Mouse (Mus musculus) myocyte (in vitro differentiated cells): ENCODE results near the gene Dgkg. TPM values are rescaled to one million over a fixed set of nuclear protein-coding genes. Genes with fewer than 3 reads are reported as not detected.
A peak's percentile ranks its signal among the peaks of the same experiment; 100 is the strongest.

ENCODE experiments used
- H3K27me3 ChIP-seq: one replicate; pipeline ENCODE4 v1.6.1; 2011; ENCODE audit not compliant: control insufficient read depth, insufficient read depth, insufficient read length
- H3K36me3 ChIP-seq: one replicate; pipeline ENCODE4 v1.6.1; 2011; ENCODE audit not compliant: control insufficient read depth, insufficient read depth
- H3K4me2 ChIP-seq: one replicate; pipeline ENCODE4 v1.6.1; 2011; ENCODE audit warnings: low read depth, control low read depth
- H3K4me3 ChIP-seq: one replicate; pipeline ENCODE4 v1.5.1; 2011; ENCODE audit warnings: mild to moderate bottlenecking, control low read depth, moderate library complexity
- H3K79me2 ChIP-seq: one replicate; pipeline ENCODE4 v1.6.1; 2011; ENCODE audit not compliant: control insufficient read depth, insufficient read depth
- H3ac ChIP-seq: one replicate; pipeline ENCODE4 v1.6.1; 2011; ENCODE audit not compliant: control insufficient read depth, insufficient read length
- CEBPB ChIP-seq: IDR thresholded peaks from 2 replicates; pipeline ENCODE4 v1.6.1; 2011; ENCODE audit warnings: mild to moderate bottlenecking, moderate library complexity; ENCODE audit not compliant: poor library complexity, insufficient read depth, severe bottlenecking
- E2F4 ChIP-seq: IDR thresholded peaks from one replicate; pipeline ENCODE4 v1.6.1; 2011; ENCODE audit warnings: mild to moderate bottlenecking, control low read depth, moderate library complexity; ENCODE audit not compliant: insufficient read depth
- MAX ChIP-seq: IDR thresholded peaks from one replicate; pipeline ENCODE4 v1.6.1; 2011; ENCODE audit warnings: low read depth, mild to moderate bottlenecking, control low read depth
- MYOD1 ChIP-seq, 3 experiments: IDR thresholded peaks; one replicate each; pipeline ENCODE4 v1.6.1; 2011; ENCODE audit warnings: control low read depth in 2 of 3, low read depth in 2 of 3, mild to moderate bottlenecking in 2 of 3, moderate library complexity in 1 of 3; ENCODE audit not compliant: insufficient read length in 2 of 3, control insufficient read depth in 1 of 3
- MYOG ChIP-seq, 3 experiments: IDR thresholded peaks; one replicate each; pipeline ENCODE4 v1.6.1; 2011; ENCODE audit warnings: control low read depth in 2 of 3, low read depth in 2 of 3, mild to moderate bottlenecking in 2 of 3; ENCODE audit not compliant: insufficient read length in 2 of 3, control insufficient read depth in 1 of 3, insufficient read depth in 1 of 3
- POLR2A ChIP-seq: IDR thresholded peaks from one replicate; pipeline ENCODE4 v1.6.1; 2011; ENCODE audit warnings: low read depth, mild to moderate bottlenecking, control low read depth, moderate library complexity; ENCODE audit not compliant: insufficient read length
- POLR2AphosphoS2 ChIP-seq: IDR thresholded peaks from one replicate; pipeline ENCODE4 v1.6.1; 2011; ENCODE audit warnings: low read depth, control low read depth; ENCODE audit not compliant: insufficient read length
- REST ChIP-seq: IDR thresholded peaks from one replicate; pipeline ENCODE4 v1.6.1; 2011; ENCODE audit warnings: mild to moderate bottlenecking, control low read depth, moderate library complexity; ENCODE audit not compliant: insufficient read depth, insufficient read length
- SRF ChIP-seq: IDR thresholded peaks from one replicate; pipeline ENCODE4 v1.6.1; 2011; ENCODE audit warnings: low read depth; ENCODE audit not compliant: control insufficient read depth, insufficient read length
- TCF12 ChIP-seq: IDR thresholded peaks from one replicate; pipeline ENCODE4 v1.6.1; 2011; ENCODE audit warnings: mild to moderate bottlenecking, control low read depth; ENCODE audit not compliant: poor library complexity, insufficient read depth, severe bottlenecking
- TCF3 ChIP-seq: IDR thresholded peaks from one replicate; pipeline ENCODE4 v1.6.1; 2011; ENCODE audit warnings: low read depth, control low read depth; ENCODE audit not compliant: insufficient read length
- USF1 ChIP-seq: IDR thresholded peaks from one replicate; pipeline ENCODE4 v1.6.1; 2011; ENCODE audit warnings: low read depth, mild to moderate bottlenecking, control low read depth, moderate library complexity
- polyA plus RNA-seq: library from polyadenylated mRNA; unstranded; fragments of >200 nt; fragmentation: generic; extraction: Trizol; gene quantifications from one replicate; pipeline ENCODE4 v1.2.1, GENCODE M21; 2012; ENCODE audit warnings: missing spikeins

Dgkg gene
- polyA plus RNA-seq, 1 experiment = 0.01 TPM

- TF ChIP-seq CEBPB (no peak), POLR2A (no peak), E2F4 (no peak), USF1 (no peak), POLR2AphosphoS2 (no peak), MYOG (IDR thresholded peaks at IDR 0.05; ENCODE audit: control insufficient read depth in 1 of 3, insufficient read depth in 1 of 3, insufficient read length in 2 of 3, low read depth in 2 of 3) (no peak), MYOD1 (IDR thresholded peaks at IDR 0.05; ENCODE audit: control insufficient read depth in 1 of 3, insufficient read length in 2 of 3, low read depth in 2 of 3) (no peak), MAX (no peak), TCF12 (no peak), TCF3 (no peak), REST (no peak), SRF (no peak)
- Histone ChIP-seq H3K27me3 (no peaks in the 10 kb centered on the region), H3ac (no peak overlapping the region), H3K79me2 (no peaks in the 10 kb centered on the region), H3K36me3 (no peaks in the 10 kb centered on the region), H3K4me2 (peak overlapping the region; percentile 19), H3K4me3 (no peak overlapping the region)
These were observed 111.2 kb downstream of the Dgkg start for GRCm38 (mm10) chr16:22545799-22546198.

GRCm38 (mm10) chr16:22545016-22545561 lies 111.9 kb downstream of the Dgkg start:
- no peak overlapping the region for H3ac ChIP-seq
- no peaks in the 10 kb centered on the region for H3K36me3 ChIP-seq
- peak overlapping the region; percentile 53 for H3K4me2 ChIP-seq
- no peak overlapping the region for H3K4me3 ChIP-seq
- no peaks in the 10 kb centered on the region for H3K79me2 ChIP-seq
- no peak for TF ChIP-seq CEBPB
- no peak for TF ChIP-seq MAX
- no peak for TF ChIP-seq MYOG (IDR thresholded peaks at IDR 0.05; ENCODE audit: control insufficient read depth in 1 of 3, insufficient read depth in 1 of 3, insufficient read length in 2 of 3, low read depth in 2 of 3)
- TF ChIP-seq TCF12 = no peak
- no peak for TF ChIP-seq USF1
- no peak for TF ChIP-seq E2F4
- no peak for TF ChIP-seq POLR2AphosphoS2
- no peak for TF ChIP-seq MYOD1 (IDR thresholded peaks at IDR 0.05; ENCODE audit: control insufficient read depth in 1 of 3, insufficient read length in 2 of 3, low read depth in 2 of 3)
- TF ChIP-seq SRF = no peak
- TF ChIP-seq TCF3 = no peak
- no peak for TF ChIP-seq POLR2A
- TF ChIP-seq REST = no peak
- no peaks in the 10 kb centered on the region for H3K27me3 ChIP-seq

GRCm38 (mm10) chr16:22542691-22543141 lies 114.3 kb downstream of the Dgkg start:
- peaks cover 3% of the 10 kb centered on the region for H3K27me3 ChIP-seq
- H3ac ChIP-seq = no peak overlapping the region
- no peak for TF ChIP-seq POLR2A
- TF ChIP-seq E2F4 = no peak
- TF ChIP-seq TCF12 = no peak
- no peak for TF ChIP-seq POLR2AphosphoS2
- TF ChIP-seq USF1 = no peak
- TF ChIP-seq MYOD1 (IDR thresholded peaks at IDR 0.05; ENCODE audit: control insufficient read depth in 1 of 3, insufficient read length in 2 of 3, low read depth in 2 of 3) = no peak
- TF ChIP-seq TCF3 = no peak
- TF ChIP-seq CEBPB = no peak
- TF ChIP-seq REST = no peak
- H3K4me3 ChIP-seq = no peak overlapping the region
- no peak overlapping the region for H3K4me2 ChIP-seq
- no peaks in the 10 kb centered on the region for H3K36me3 ChIP-seq
- no peaks in the 10 kb centered on the region for H3K79me2 ChIP-seq

GRCm38 (mm10) chr16:22539275-22539674 lies 117.7 kb downstream of the Dgkg start:
- H3K4me3 ChIP-seq = no peak overlapping the region
- H3K36me3 ChIP-seq = no peaks in the 10 kb centered on the region
- H3K4me2 ChIP-seq = no peak overlapping the region
- H3ac ChIP-seq = no peak overlapping the region
- no peak for TF ChIP-seq POLR2AphosphoS2
- TF ChIP-seq E2F4 = no peak
- TF ChIP-seq POLR2A = no peak
- no peak for TF ChIP-seq USF1
- no peak for TF ChIP-seq MYOD1 (IDR thresholded peaks at IDR 0.05; ENCODE audit: control insufficient read depth in 1 of 3, insufficient read length in 2 of 3, low read depth in 2 of 3)
- no peak for TF ChIP-seq TCF12
- TF ChIP-seq TCF3 = no peak
- TF ChIP-seq REST = no peak
- TF ChIP-seq SRF = no peak
- no peak for TF ChIP-seq MAX
- TF ChIP-seq MYOG (IDR thresholded peaks at IDR 0.05; ENCODE audit: control insufficient read depth in 1 of 3, insufficient read depth in 1 of 3, insufficient read length in 2 of 3, low read depth in 2 of 3) = no peak
- TF ChIP-seq CEBPB = no peak
- no peaks in the 10 kb centered on the region for H3K79me2 ChIP-seq
- H3K27me3 ChIP-seq = peaks cover 12% of the 10 kb centered on the region
